Mouse (Mus musculus): Measurements from ENCODE around the gene Popdc3. TPM values are rescaled to one million over a fixed set of nuclear protein-coding genes. Genes with fewer than 3 reads are reported as not detected.

Popdc3 gene
- polyA plus RNA-seq, 1 experiment from 2014 or later: 0.44 TPM

DNA sequence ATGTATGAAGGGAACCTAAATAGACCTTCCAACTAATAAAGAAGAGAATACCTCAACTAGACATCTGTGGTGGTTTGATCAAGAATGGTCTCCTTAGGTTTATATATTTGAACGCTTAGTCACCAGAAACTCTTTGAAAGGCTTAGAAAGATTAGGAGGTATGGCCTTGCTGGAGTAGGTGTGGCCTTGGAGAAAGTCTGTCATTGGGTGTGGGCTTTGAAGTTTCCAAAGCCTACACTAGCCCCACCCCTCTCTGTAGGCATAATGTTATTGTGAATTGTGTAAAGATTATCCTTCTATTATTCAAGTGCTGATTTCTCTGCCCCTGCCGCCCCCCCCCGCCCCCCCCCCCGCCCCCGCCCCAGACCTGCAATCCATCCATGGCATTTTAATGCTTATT is 59.6 kb downstream of the Popdc3 start:
- H3K4me1 ChIP-seq (ENCODE audit: control insufficient read depth, insufficient read depth, low read length): no peaks in the 10 kb centered on the region
- no peak overlapping the region for H3K4me2 ChIP-seq (ENCODE audit: low read length)
- WGBS: 74% methylated on average over 5 of the region's 5 CpGs
- DNase-seq (ENCODE audit: low spot score) (no peak), ATAC-seq (no peak)
- no peak overlapping the region for H3K4me3 ChIP-seq (ENCODE audit: low read depth, low read length)
- no peaks in the 10 kb centered on the region for H3K9me3 ChIP-seq (replicated peaks; ENCODE audit: control insufficient read depth, low read length)
- no peak overlapping the region for H3K27ac ChIP-seq (ENCODE audit: low read depth, low read length)
- no peaks in the 10 kb centered on the region for H3K36me3 ChIP-seq (ENCODE audit: control insufficient read depth, insufficient read depth, low read length)
- no peak overlapping the region for H3K9ac ChIP-seq (ENCODE audit: low read length)
- H3K27me3 ChIP-seq (replicated peaks; ENCODE audit: control insufficient read depth, insufficient read depth, low read length): no peaks in the 10 kb centered on the region

DNA sequence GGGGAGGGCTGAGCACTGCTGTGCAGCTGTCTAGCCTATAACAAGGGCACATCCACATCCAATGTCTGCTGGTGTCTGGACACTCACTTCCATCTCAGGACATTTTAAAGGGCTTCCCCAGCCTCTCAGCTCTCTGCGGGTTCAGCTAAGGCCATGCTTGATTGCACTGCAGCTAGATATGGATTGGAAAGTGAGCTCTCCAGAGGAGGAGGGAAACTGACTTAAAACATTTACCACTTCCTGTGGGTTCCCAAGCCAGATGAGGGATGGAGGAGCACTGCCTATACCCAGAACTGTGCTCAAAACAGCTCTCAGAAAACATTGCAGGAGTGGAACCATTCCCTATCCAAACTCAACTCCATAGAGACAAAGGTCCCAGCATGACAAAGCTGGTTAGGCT is 82.6 kb downstream of the Popdc3 start:
- Histone ChIP-seq H3K27me3 (replicated peaks; ENCODE audit: control insufficient read depth, insufficient read depth, low read length) (no peaks in the 10 kb centered on the region), H3K27ac (ENCODE audit: low read depth, low read length) (no peak overlapping the region), H3K9me3 (replicated peaks; ENCODE audit: control insufficient read depth, low read length) (peaks cover 2% of the 10 kb centered on the region; the same call in 1 of the 2 replicates), H3K4me1 (ENCODE audit: control insufficient read depth, insufficient read depth, low read length) (no peaks in the 10 kb centered on the region), H3K4me2 (ENCODE audit: low read length) (no peak overlapping the region), H3K36me3 (ENCODE audit: control insufficient read depth, insufficient read depth, low read length) (no peaks in the 10 kb centered on the region), H3K9ac (ENCODE audit: low read length) (no peak overlapping the region), H3K4me3 (ENCODE audit: low read depth, low read length) (no peak overlapping the region)
- DNase-seq (ENCODE audit: low spot score) (no peak), ATAC-seq (no peak)
- 100% methylated on average over 1 of the region's 1 CpGs for WGBS

DNA sequence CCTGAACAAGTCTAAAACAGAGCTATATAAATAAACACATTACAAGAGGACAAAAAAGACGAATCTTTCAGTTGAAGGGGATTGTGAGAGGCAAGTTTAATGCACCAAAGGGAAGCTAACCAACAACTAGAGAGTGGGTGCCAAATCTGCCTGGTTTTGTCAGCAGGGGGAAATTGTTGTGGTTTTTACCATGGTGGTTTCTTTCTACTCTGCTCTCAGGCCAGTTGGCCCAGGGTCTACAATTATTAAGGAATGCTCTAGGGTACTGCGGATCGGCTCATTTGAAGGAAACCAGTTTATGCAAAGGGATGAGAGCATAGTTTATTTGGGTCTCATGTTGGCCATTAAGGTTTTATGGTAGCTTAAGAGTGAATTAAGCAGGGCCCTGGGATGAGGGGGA is 84.2 kb downstream of the Popdc3 start:
- Histone ChIP-seq H3K36me3 (ENCODE audit: control insufficient read depth, insufficient read depth, low read length) (no peaks in the 10 kb centered on the region), H3K9ac (ENCODE audit: low read length) (no peak overlapping the region), H3K4me2 (ENCODE audit: low read length) (no peak overlapping the region), H3K4me1 (ENCODE audit: control insufficient read depth, insufficient read depth, low read length) (no peaks in the 10 kb centered on the region), H3K4me3 (ENCODE audit: low read depth, low read length) (no peak overlapping the region), H3K27me3 (replicated peaks; ENCODE audit: control insufficient read depth, insufficient read depth, low read length) (no peaks in the 10 kb centered on the region), H3K27ac (ENCODE audit: low read depth, low read length) (no peak overlapping the region), H3K9me3 (replicated peaks; ENCODE audit: control insufficient read depth, low read length) (no peaks in the 10 kb centered on the region)
- DNase-seq (ENCODE audit: low spot score): no peak
- ATAC-seq: no peak
- WGBS: 92% methylated on average over 3 of the region's 3 CpGs

DNA sequence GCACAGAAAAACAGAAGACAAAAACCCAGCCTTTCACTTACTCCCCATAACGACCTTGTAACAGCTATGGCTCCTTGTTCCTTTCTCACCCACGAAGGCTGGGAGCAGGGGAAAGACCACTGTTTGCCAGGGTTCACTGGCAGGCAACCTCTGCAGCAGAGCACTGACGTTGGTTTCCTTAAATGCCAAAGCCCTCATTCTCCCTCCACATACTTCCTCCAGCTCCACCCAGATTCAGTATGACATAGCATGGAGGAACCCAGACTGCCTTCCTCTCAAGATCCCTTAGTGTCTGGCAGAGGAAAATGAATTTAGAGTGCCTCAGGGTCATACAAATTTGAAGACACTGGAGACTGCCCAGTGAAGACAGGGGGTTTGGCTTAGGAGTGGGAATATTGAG is 98.6 kb downstream of the Popdc3 start:
- Histone ChIP-seq H3K4me3 (ENCODE audit: low read depth, low read length) (no peak overlapping the region), H3K9ac (ENCODE audit: low read length) (no peak overlapping the region), H3K4me1 (ENCODE audit: control insufficient read depth, insufficient read depth, low read length) (no peaks in the 10 kb centered on the region), H3K27me3 (replicated peaks; ENCODE audit: control insufficient read depth, insufficient read depth, low read length) (no peaks in the 10 kb centered on the region), H3K27ac (ENCODE audit: low read depth, low read length) (no peak overlapping the region), H3K36me3 (ENCODE audit: control insufficient read depth, insufficient read depth, low read length) (no peaks in the 10 kb centered on the region), H3K4me2 (ENCODE audit: low read length) (no peak overlapping the region), H3K9me3 (replicated peaks; ENCODE audit: control insufficient read depth, low read length) (no peaks in the 10 kb centered on the region)
- ATAC-seq (no peak), DNase-seq (ENCODE audit: low spot score) (no peak)
- 51% methylated on average over 3 of the region's 3 CpGs for WGBS

DNA sequence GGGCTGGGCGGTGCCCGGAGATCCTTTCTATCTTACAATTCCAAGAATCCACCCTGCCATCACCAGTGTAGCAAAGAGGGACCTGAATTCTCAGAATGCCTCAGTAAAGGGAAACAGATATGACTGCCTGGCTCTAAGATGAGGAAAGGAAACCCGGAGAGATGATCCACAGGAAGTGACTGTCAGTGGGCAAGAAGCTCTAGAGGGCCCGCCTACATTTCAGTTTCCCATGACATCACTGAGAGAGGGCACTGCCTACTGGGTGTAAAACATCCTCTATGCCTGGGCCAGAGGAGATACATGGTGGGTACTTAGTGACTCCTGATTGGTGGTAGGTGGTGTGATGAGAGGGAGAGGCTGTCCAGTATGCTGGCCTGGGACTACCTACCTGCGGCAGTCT is 99.1 kb downstream of the Popdc3 start:
- no peak for ATAC-seq
- H3K27ac ChIP-seq (ENCODE audit: low read depth, low read length): no peak overlapping the region
- no peak overlapping the region for H3K9ac ChIP-seq (ENCODE audit: low read length)
- DNase-seq (ENCODE audit: low spot score): no peak
- 93% methylated on average over 5 of the region's 5 CpGs for WGBS
- H3K36me3 ChIP-seq (ENCODE audit: control insufficient read depth, insufficient read depth, low read length): no peaks in the 10 kb centered on the region
- no peaks in the 10 kb centered on the region for H3K4me1 ChIP-seq (ENCODE audit: control insufficient read depth, insufficient read depth, low read length)
- H3K9me3 ChIP-seq (replicated peaks; ENCODE audit: control insufficient read depth, low read length): no peaks in the 10 kb centered on the region
- H3K4me3 ChIP-seq (ENCODE audit: low read depth, low read length): no peak overlapping the region
- H3K4me2 ChIP-seq (ENCODE audit: low read length): no peak overlapping the region
- no peaks in the 10 kb centered on the region for H3K27me3 ChIP-seq (replicated peaks; ENCODE audit: control insufficient read depth, insufficient read depth, low read length)

DNA sequence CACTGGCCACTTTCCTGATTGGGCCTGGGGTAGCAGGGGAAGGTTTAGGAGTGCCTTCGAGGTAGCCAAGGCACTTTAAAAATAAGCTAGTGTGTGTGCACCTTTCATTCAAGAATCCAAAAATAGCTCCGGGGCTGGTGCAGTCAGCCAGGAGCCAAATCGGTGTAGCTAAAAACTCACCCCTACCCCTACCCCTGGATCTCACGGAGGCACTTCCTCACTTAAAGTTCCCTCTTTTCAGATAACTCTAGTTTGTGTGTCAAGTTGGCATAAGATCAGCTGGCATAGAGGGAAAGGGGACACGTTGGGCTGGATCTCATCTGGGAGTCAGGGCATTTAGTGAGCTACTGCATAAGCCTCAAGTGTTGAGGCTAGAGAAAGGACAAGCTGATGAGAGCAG is 107.8 kb downstream of the Popdc3 start:
- Histone ChIP-seq H3K9me3 (replicated peaks; ENCODE audit: control insufficient read depth, low read length) (no peaks in the 10 kb centered on the region), H3K36me3 (ENCODE audit: control insufficient read depth, insufficient read depth, low read length) (no peaks in the 10 kb centered on the region), H3K27me3 (replicated peaks; ENCODE audit: control insufficient read depth, insufficient read depth, low read length) (peaks cover 20% of the 10 kb centered on the region), H3K9ac (ENCODE audit: low read length) (no peak overlapping the region), H3K4me1 (ENCODE audit: control insufficient read depth, insufficient read depth, low read length) (no peaks in the 10 kb centered on the region; the same call in 1 of the 2 replicates), H3K4me3 (ENCODE audit: low read depth, low read length) (no peak overlapping the region), H3K27ac (ENCODE audit: low read depth, low read length) (no peak overlapping the region), H3K4me2 (ENCODE audit: low read length) (no peak overlapping the region)
- DNase-seq (ENCODE audit: low spot score): no peak
- no peak for ATAC-seq
- 81% methylated on average over 5 of the region's 5 CpGs for WGBS

DNA sequence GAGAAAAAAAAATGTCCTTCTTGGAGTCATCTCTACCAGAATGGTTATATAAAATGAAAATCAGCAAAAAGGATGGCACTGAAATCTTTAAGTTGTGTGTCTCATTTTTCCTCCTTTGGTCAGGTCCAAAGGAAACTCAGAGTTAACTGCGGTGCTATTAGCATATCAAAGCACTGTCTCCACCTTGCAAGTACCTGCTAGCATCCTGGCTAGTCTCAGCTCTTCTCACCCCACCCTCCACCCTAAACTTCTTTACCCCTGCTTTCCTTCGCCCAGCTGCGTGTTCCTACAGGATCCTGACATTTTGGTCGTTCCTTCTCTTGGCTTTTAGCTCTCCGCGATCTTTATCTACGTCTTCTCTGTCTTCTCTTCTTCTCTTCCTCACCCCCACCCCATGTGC is 110.5 kb downstream of the Popdc3 start:
- ATAC-seq (no peak), DNase-seq (ENCODE audit: low spot score) (no peak)
- no peaks in the 10 kb centered on the region for H3K36me3 ChIP-seq (ENCODE audit: control insufficient read depth, insufficient read depth, low read length)
- no peak overlapping the region for H3K4me3 ChIP-seq (ENCODE audit: low read depth, low read length)
- H3K9me3 ChIP-seq (replicated peaks; ENCODE audit: control insufficient read depth, low read length): no peaks in the 10 kb centered on the region
- 62% methylated on average over 7 of the region's 7 CpGs for WGBS
- H3K27me3 ChIP-seq (replicated peaks; ENCODE audit: control insufficient read depth, insufficient read depth, low read length): peaks cover 21% of the 10 kb centered on the region
- H3K4me2 ChIP-seq (ENCODE audit: low read length): no peak overlapping the region
- no peak overlapping the region for H3K9ac ChIP-seq (ENCODE audit: low read length)
- no peaks in the 10 kb centered on the region; the same call in 1 of the 2 replicates for H3K4me1 ChIP-seq (ENCODE audit: control insufficient read depth, insufficient read depth, low read length)
- no peak overlapping the region for H3K27ac ChIP-seq (ENCODE audit: low read depth, low read length)

DNA sequence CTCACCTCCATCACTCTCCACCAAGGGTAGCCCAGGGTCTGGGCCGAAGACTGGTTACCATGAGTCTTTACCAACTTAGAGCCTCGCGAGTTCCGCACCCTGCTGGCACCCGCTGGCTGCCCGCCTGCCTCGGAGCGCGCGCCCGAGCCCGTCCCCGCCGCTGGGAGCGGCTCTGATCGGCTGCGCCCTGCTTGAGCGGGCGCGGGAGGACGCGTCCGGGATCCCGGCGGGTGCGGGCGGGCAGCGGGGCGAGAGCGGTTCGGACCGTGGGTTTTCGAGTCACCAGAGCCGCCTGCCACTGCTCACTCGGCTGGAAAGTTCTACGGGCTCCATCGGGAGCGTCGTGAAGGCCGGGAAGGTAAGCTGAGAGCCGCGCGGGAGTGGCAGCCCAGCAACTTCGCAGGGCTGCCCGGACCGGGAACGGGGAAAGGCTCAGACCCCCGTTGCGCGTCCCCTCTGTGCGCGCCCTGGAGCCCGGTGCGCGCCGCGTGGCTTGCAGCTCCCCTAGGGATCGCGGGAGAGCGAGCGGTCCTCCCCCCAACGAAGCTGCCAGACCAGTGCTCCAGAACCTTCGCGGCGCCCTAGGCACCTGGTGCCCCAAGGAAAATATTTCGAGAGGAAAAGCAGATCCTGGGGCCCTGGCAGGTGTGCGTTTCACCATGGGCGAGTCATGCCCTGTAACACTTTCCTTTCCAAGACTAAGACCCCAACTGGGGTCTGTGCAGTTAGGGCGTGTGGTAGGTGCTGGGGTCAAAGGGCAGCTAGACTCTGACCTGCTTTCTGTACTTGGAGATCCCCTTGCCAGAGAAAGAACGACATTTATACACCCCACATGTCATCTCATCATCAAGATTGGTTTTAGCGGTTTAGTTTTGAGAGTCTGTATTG is 111.6 kb downstream of the Popdc3 start:
- Histone ChIP-seq H3K9me3 (replicated peaks; ENCODE audit: control insufficient read depth, low read length) (no peaks in the 10 kb centered on the region), H3K4me2 (ENCODE audit: low read length) (peak overlapping the region; percentile 98), H3K27me3 (replicated peaks; ENCODE audit: control insufficient read depth, insufficient read depth, low read length) (peaks cover 21% of the 10 kb centered on the region), H3K36me3 (ENCODE audit: control insufficient read depth, insufficient read depth, low read length) (no peaks in the 10 kb centered on the region), H3K9ac (ENCODE audit: low read length) (peak overlapping the region; percentile 66), H3K4me1 (ENCODE audit: control insufficient read depth, insufficient read depth, low read length) (no peaks in the 10 kb centered on the region; the same call in 1 of the 2 replicates), H3K27ac (ENCODE audit: low read depth, low read length) (no peak overlapping the region), H3K4me3 (ENCODE audit: low read depth, low read length) (peak overlapping the region; percentile 53)
- WGBS: 2% methylated on average over 71 of the region's 71 CpGs
- peak; percentile 85 for ATAC-seq
- peak; percentile 52 for DNase-seq (ENCODE audit: low spot score)

DNA sequence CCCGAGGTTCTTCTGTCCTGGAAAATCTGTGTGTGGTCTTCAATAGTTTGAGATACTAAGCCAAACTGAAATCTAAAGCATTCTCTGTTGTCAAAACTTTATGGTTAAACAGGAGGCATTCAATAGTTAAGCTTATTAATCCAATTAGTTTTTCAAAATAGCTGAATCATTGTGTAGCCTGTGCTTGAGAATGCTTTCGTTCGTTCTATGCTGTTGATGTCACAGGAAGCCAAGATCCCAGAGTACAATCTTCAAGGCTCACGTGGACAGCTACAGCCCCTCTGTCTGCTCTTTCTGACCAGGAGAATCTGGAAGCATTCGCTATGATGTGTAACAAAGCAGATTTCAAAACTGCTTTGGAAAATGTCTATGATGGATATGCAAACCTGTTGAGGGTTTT is 112.7 kb downstream of the Popdc3 start:
- H3K4me2 ChIP-seq (ENCODE audit: low read length): no peak overlapping the region
- H3K27me3 ChIP-seq (replicated peaks; ENCODE audit: control insufficient read depth, insufficient read depth, low read length): peaks cover 21% of the 10 kb centered on the region
- no peak overlapping the region for H3K9ac ChIP-seq (ENCODE audit: low read length)
- H3K4me1 ChIP-seq (ENCODE audit: control insufficient read depth, insufficient read depth, low read length): no peaks in the 10 kb centered on the region; the same call in 1 of the 2 replicates
- 24% methylated on average over 5 of the region's 5 CpGs for WGBS
- DNase-seq (ENCODE audit: low spot score): no peak
- no peak for ATAC-seq
- H3K9me3 ChIP-seq (replicated peaks; ENCODE audit: control insufficient read depth, low read length): no peaks in the 10 kb centered on the region
- H3K4me3 ChIP-seq (ENCODE audit: low read depth, low read length): no peak overlapping the region
- H3K36me3 ChIP-seq (ENCODE audit: control insufficient read depth, insufficient read depth, low read length): no peaks in the 10 kb centered on the region
- H3K27ac ChIP-seq (ENCODE audit: low read depth, low read length): no peak overlapping the region

Measured in forebrain, embryonic 14.5 days (tissue).